Mouse (Mus musculus) lung, embryonic 14.5 days (tissue): Measurements from ENCODE around the gene Cnpy1. TPM values are rescaled to one million over a fixed set of nuclear protein-coding genes. Genes with fewer than 3 reads are reported as not detected.
A peak's percentile ranks its signal among the peaks of the same experiment; 100 is the strongest.

Experiments
- ATAC-seq: fragments of 200-750 bp; cut with Nextera tagmentation; 2 replicates; pipeline ENCODE4 v1.8.0; 2017; ENCODE audit warnings: mild to moderate bottlenecking, moderate TSS enrichment, moderate library complexity; ENCODE audit not compliant: insufficient read depth
- DNase-seq: peaks from one replicate; pipeline ENCODE4 v3.0.0-alpha.2; 2015
- H3K27ac ChIP-seq: fragments of 300-500 bp; sonication (generic); 2 replicates; pipeline ENCODE4 v1.5.1; 2014; ENCODE audit warnings: low read depth, mild to moderate bottlenecking, moderate library complexity
- H3K27me3 ChIP-seq: fragments of 300-500 bp; sonication (generic); 2 replicates; pipeline ENCODE4 v1.6.1; 2014; ENCODE audit warnings: low read length, control low read depth; ENCODE audit not compliant: insufficient read depth
- H3K36me3 ChIP-seq: fragments of 300-500 bp; sonication (generic); 2 replicates; pipeline ENCODE4 v1.6.1; 2014; ENCODE audit warnings: control low read depth; ENCODE audit not compliant: insufficient read depth
- H3K4me1 ChIP-seq: fragments of 300-500 bp; sonication (generic); 2 replicates; pipeline ENCODE4 v1.6.1; 2014; ENCODE audit warnings: antibody characterized with exemption, control low read depth; ENCODE audit not compliant: insufficient read depth
- H3K4me2 ChIP-seq: fragments of 300-500 bp; sonication (generic); 2 replicates; pipeline ENCODE4 v1.6.1; 2014; ENCODE audit warnings: mild to moderate bottlenecking
- H3K4me3 ChIP-seq: fragments of 300-500 bp; sonication (generic); 2 replicates; pipeline ENCODE4 v1.5.1; 2014; ENCODE audit warnings: low read depth, low read length
- H3K9ac ChIP-seq: fragments of 300-500 bp; sonication (generic); 2 replicates; pipeline ENCODE4 v1.6.1; 2014
- H3K9me3 ChIP-seq: fragments of 300-500 bp; sonication (generic); 2 replicates; pipeline ENCODE4 v1.6.1; 2016; ENCODE audit warnings: low read depth, low read length, control low read depth
- CTCF ChIP-seq: IDR thresholded peaks from 2 replicates; pipeline ENCODE4 v1.5.1; 2016; ENCODE audit warnings: antibody characterized with exemption, low read depth
- WGBS: fragments of 180-500 bp; shearing (Covaris S2); extraction: QIAGEN DNeasy Blood & Tissue Kit; methylation state at CpG from one replicate; pipeline ENCODE4 v1.1.7; 2014; 5-methylcytosine and 5-hydroxymethylcytosine counted together
- polyA plus RNA-seq: library from polyadenylated mRNA; unstranded; fragments of >200 nt; fragmentation: Nextera tagmentation; extraction: Ambion mirVana; gene quantifications from 2 replicates; pipeline ENCODE4 v1.2.1, GENCODE M21; 2014

Cnpy1 gene
- polyA plus RNA-seq, 1 experiment from 2014 or later = 0.49 TPM

GRCm38 (mm10) chr5:28163926-28164325 is 81.7 kb downstream of the Cnpy1 start:
- ATAC-seq (no peak), DNase-seq (no peak)
- H3K4me1 ChIP-seq = no peaks in the 10 kb centered on the region
- peaks cover 96% of the 10 kb centered on the region for H3K27me3 ChIP-seq
- 4% methylated on average over 1 of the region's 1 CpGs for WGBS
- no peak overlapping the region for H3K27ac ChIP-seq
- no peaks in the 10 kb centered on the region for H3K9me3 ChIP-seq
- H3K4me2 ChIP-seq = no peak overlapping the region
- TF ChIP-seq CTCF = no peak
- H3K4me3 ChIP-seq = no peak overlapping the region
- H3K36me3 ChIP-seq = no peaks in the 10 kb centered on the region
- H3K9ac ChIP-seq = no peak overlapping the region

GRCm38 (mm10) chr5:28161938-28162402 is 83.6 kb downstream of the Cnpy1 start:
- H3K36me3 ChIP-seq = no peaks in the 10 kb centered on the region
- H3K27me3 ChIP-seq = peaks cover 98% of the 10 kb centered on the region
- no peak overlapping the region for H3K4me3 ChIP-seq
- H3K9me3 ChIP-seq = no peaks in the 10 kb centered on the region
- H3K4me1 ChIP-seq = no peaks in the 10 kb centered on the region
- 1% methylated on average over 24 of the region's 24 CpGs for WGBS
- no peak overlapping the region for H3K9ac ChIP-seq
- H3K27ac ChIP-seq = no peak overlapping the region
- no peak for DNase-seq
- ATAC-seq = no peak
- H3K4me2 ChIP-seq = no peak overlapping the region
- TF ChIP-seq CTCF = no peak

GRCm38 (mm10) chr5:28161383-28161937 is 84.1 kb downstream of the Cnpy1 start:
- no peak overlapping the region for H3K4me2 ChIP-seq
- DNase-seq = no peak
- no peak for ATAC-seq

GRCm38 (mm10) chr5:28159891-28160470 is 85.6 kb downstream of the Cnpy1 start:
- no peak overlapping the region for H3K27ac ChIP-seq
- H3K36me3 ChIP-seq = no peaks in the 10 kb centered on the region
- 3% methylated on average over 8 of the region's 8 CpGs for WGBS
- no peak for DNase-seq
- no peak overlapping the region for H3K4me3 ChIP-seq
- H3K27me3 ChIP-seq = peaks cover 93% of the 10 kb centered on the region
- TF ChIP-seq CTCF = no peak
- no peak overlapping the region for H3K9ac ChIP-seq
- no peaks in the 10 kb centered on the region for H3K9me3 ChIP-seq
- no peak overlapping the region for H3K4me2 ChIP-seq
- no peak for ATAC-seq
- no peaks in the 10 kb centered on the region for H3K4me1 ChIP-seq

More at GRCm38 (mm10) chr5:28161383-28161937, 84.1 kb downstream of the Cnpy1 start:
- no peak overlapping the region for H3K27ac ChIP-seq
- peaks cover 98% of the 10 kb centered on the region for H3K27me3 ChIP-seq
- TF ChIP-seq CTCF = no peak
- H3K9ac ChIP-seq = no peak overlapping the region
- WGBS = 2% methylated on average over 20 of the region's 20 CpGs
- no peaks in the 10 kb centered on the region for H3K4me1 ChIP-seq
- no peaks in the 10 kb centered on the region for H3K36me3 ChIP-seq
- H3K9me3 ChIP-seq = no peaks in the 10 kb centered on the region
- no peak overlapping the region for H3K4me3 ChIP-seq

- Histone ChIP-seq H3K9ac (no peak overlapping the region), H3K27ac (no peak overlapping the region), H3K4me2 (no peak overlapping the region), H3K27me3 (peaks cover 85% of the 10 kb centered on the region), H3K4me1 (no peaks in the 10 kb centered on the region), H3K4me3 (no peak overlapping the region; the same call in 1 of the 2 replicates), H3K36me3 (no peaks in the 10 kb centered on the region), H3K9me3 (no peaks in the 10 kb centered on the region)
- ATAC-seq (no peak), DNase-seq (no peak)
- 1% methylated on average over 15 of the region's 15 CpGs for WGBS
- no peak for TF ChIP-seq CTCF
Observed at GRCm38 (mm10) chr5:28159072-28159458, 86.5 kb downstream of the Cnpy1 start.

GRCm38 (mm10) chr5:28158308-28159071 is 87.1 kb downstream of the Cnpy1 start:
- peak; percentile 47 for DNase-seq
- no peak for TF ChIP-seq CTCF
- H3K9me3 ChIP-seq = no peaks in the 10 kb centered on the region
- no peaks in the 10 kb centered on the region for H3K36me3 ChIP-seq
- WGBS = under 1% methylated on average over 31 of the region's 31 CpGs
- H3K4me3 ChIP-seq = peak overlapping the region; percentile 16; the same call in 1 of the 2 replicates
- H3K4me1 ChIP-seq = no peaks in the 10 kb centered on the region
- H3K27me3 ChIP-seq = peaks cover 81% of the 10 kb centered on the region
- ATAC-seq = peak; percentile 63; the same call in 1 of the 2 replicates
- H3K9ac ChIP-seq = no peak overlapping the region
- H3K27ac ChIP-seq = no peak overlapping the region
- H3K4me2 ChIP-seq = no peak overlapping the region

GRCm38 (mm10) chr5:28157781-28158180 is 87.8 kb downstream of the Cnpy1 start:
- Histone ChIP-seq H3K4me2 (no peak overlapping the region), H3K9me3 (no peaks in the 10 kb centered on the region), H3K27ac (no peak overlapping the region), H3K4me3 (no peak overlapping the region; the same call in 1 of the 2 replicates), H3K27me3 (peaks cover 80% of the 10 kb centered on the region), H3K36me3 (no peaks in the 10 kb centered on the region), H3K4me1 (no peaks in the 10 kb centered on the region), H3K9ac (no peak overlapping the region)
- DNase-seq (no peak), ATAC-seq (no peak)
- 2% methylated on average over 17 of the region's 17 CpGs for WGBS
- TF ChIP-seq CTCF = no peak
